Mouse (Mus musculus) hindbrain, embryonic 10.5 days (tissue): ENCODE measurements around the gene Mrpl40. TPM values are rescaled to one million over a fixed set of nuclear protein-coding genes. Genes with fewer than 3 reads are reported as not detected.
"Not testable (repeated sequence)": the region's sequence is repeated elsewhere in the genome, so short reads cannot be mapped to it uniquely, and the experiment has no call there.

Experiments used
- DNase-seq: peaks from one replicate; pipeline ENCODE4 v3.0.0-alpha.2; 2017; ENCODE audit warnings: low spot score
- H3K27ac ChIP-seq: fragments of 300-500 bp; sonication (generic); 2 replicates; pipeline ENCODE4 v1.5.1; 2016; ENCODE audit warnings: mild to moderate bottlenecking, moderate library complexity
- H3K27me3 ChIP-seq: fragments of 300-500 bp; sonication (generic); 2 replicates; pipeline ENCODE4 v1.6.1; 2016; ENCODE audit warnings: mild to moderate bottlenecking; ENCODE audit not compliant: poor library complexity, insufficient read depth, severe bottlenecking
- H3K36me3 ChIP-seq: fragments of 300-500 bp; sonication (generic); 2 replicates; pipeline ENCODE4 v1.6.1; 2016; ENCODE audit warnings: mild to moderate bottlenecking, moderate library complexity
- H3K4me1 ChIP-seq: fragments of 300-500 bp; sonication (generic); replicated peaks from 2 replicates; pipeline ENCODE4 v1.6.1; 2016; ENCODE audit warnings: mild to moderate bottlenecking
- H3K4me3 ChIP-seq: fragments of 300-500 bp; sonication (generic); 2 replicates; pipeline ENCODE4 v1.5.1; 2016; ENCODE audit warnings: mild to moderate bottlenecking, moderate library complexity
- H3K9me3 ChIP-seq: fragments of 300-500 bp; sonication (generic); 2 replicates; pipeline ENCODE4 v1.6.1; 2016; ENCODE audit warnings: mild to moderate bottlenecking, moderate library complexity
- WGBS: fragments of 180-500 bp; shearing (Covaris S2); methylation state at CpG from one replicate; pipeline ENCODE4 v1.1.7; 2016; 5-methylcytosine and 5-hydroxymethylcytosine counted together
- polyA plus RNA-seq: library from polyadenylated mRNA; unstranded; fragments of >200 nt; fragmentation: Nextera tagmentation; extraction: Ambion mirVana; gene quantifications from 2 replicates; pipeline ENCODE4 v1.2.1, GENCODE M21; 2016

Mrpl40 gene
- 125 and 127 TPM in 2 replicates for polyA plus RNA-seq

DNA sequence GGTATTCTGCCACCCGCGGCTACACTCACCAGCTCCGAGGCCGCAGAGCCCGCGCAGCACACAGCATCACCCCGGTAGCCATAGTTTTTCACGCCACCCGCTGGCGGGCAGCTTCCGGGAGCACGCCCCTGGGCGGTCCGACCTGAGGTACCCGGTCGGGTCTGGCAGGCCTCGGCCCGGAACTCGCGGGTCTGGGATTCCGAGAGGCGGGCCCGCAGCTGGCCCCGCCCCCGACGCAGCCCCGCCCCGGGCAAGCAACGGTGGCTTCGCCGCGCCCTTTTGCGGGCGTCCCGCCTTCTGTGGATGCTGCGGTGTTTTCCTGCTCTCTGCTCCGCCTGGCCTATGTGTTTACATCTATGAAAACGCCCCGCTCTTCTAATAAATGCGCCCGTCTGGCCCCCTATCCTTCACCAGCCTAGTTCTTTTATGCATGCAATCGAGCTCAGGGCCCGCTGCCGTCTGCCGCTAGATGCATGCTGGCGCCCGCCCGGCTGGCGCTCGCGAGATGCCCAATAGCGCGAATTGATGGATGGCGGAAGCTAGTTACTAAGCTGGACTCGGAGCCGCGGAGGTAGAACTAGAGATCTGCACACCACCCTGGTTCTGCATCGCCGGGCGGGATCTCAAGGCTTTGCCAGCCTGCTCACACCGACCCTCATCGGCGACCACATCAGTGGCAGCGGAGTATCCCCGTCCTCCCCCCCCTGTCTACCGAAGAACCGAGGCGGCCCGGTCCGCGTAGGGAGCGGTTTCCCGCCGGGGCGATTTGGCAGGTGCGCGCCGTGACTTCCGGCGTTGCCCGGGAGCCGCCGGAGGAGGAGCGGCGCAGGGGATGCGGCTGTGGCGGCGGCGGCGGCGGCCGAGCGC lies at the start of gene Mrpl40, which contains the start of gene Hira:
Gene Mrpl40, minus strand, starts transcription at position 421 of the 867 bp plus-strand sequence.
Gene Hira, plus strand, starts transcription at position 596 of the 867 bp plus-strand sequence.
- Histone ChIP-seq H3K9me3 (no peaks in the 10 kb centered on the region), H3K4me3 (peak within 1 kb of the TSS; percentile 93), H3K4me1 (peaks cover 21% of the 10 kb centered on the region), H3K27ac (peak within 1 kb of the TSS; percentile 97), H3K36me3 (peaks cover 62% of the 10 kb centered on the region), H3K27me3 (no peaks in the 10 kb centered on the region)
- peak; percentile 95 for DNase-seq
- WGBS: under 1% methylated on average over 93 of the region's 93 CpGs

DNA sequence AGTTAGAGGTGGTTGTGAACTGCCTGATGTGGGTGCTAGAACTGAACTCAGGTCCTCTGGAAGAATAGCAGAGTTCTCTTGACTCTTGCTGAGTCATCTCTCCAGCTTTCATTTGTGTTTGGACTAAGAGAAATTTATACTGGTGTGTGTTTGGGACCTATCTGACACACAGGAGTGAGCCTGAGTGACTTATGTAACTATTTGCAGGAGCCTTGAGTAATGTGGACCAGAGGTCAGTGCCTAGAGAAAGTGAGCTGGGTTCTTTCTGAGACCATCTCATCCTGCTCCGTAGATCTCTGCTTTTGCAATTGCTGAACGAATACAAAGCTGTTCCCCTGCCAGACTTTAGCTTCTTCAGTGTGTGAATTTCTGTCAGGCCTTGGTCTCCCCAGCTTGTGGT lies 45.1 kb upstream of the Mrpl40 start:
- 95% methylated on average over 2 of the region's 2 CpGs for WGBS
- Histone ChIP-seq H3K9me3 (no peaks in the 10 kb centered on the region), H3K27ac (no peak overlapping the region), H3K36me3 (peaks cover 98% of the 10 kb centered on the region), H3K27me3 (no peaks in the 10 kb centered on the region), H3K4me1 (no peaks in the 10 kb centered on the region), H3K4me3 (no peak overlapping the region)
- no peak for DNase-seq

DNA sequence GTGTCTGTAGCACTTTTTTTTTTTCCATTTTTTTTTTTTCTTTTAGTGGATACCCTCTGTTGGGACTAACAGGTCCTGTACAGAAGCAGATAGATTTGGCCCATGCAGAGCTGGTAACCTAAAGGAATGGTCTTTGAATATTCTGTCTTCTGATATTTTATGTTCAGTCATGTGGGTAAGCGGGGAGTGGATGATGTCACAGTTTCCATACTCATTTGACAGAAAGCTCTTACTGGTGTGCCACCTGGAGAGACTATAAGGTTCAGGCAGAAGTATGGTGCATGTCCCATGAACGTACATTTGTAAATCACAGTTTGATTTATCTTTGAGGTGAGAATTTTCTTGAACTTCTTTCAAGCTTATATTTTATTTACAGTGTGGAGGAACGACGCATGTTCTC lies 39.4 kb upstream of the Mrpl40 start:
- WGBS: 95% methylated on average over 4 of the region's 4 CpGs
- Histone ChIP-seq H3K27ac (no peak overlapping the region), H3K4me3 (no peak overlapping the region), H3K27me3 (no peaks in the 10 kb centered on the region), H3K9me3 (no peaks in the 10 kb centered on the region), H3K4me1 (no peaks in the 10 kb centered on the region), H3K36me3 (peaks cover 91% of the 10 kb centered on the region)
- no peak for DNase-seq

DNA sequence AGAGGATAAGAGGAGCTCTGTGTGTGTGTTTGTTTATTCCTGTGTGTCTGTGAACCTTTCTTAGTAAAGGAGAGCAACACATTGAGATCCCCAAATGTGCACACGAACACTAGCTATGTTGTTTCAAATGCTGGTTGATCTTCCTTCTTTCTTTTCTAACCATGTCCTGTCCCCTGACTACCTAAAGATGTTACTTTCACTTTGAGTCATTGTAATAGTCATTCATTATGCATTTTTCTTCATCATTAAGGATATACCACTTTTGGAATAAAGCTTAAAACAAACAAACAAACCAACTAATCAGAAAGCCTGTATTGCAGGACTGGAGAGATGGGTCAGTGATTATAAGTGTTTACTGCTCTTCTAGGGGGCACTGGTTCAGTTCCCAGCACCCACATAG lies 29.0 kb upstream of the Mrpl40 start:
- no peaks in the 10 kb centered on the region for H3K27me3 ChIP-seq
- H3K27ac ChIP-seq: no peak overlapping the region
- H3K9me3 ChIP-seq: no peaks in the 10 kb centered on the region
- H3K36me3 ChIP-seq: peaks cover 97% of the 10 kb centered on the region
- no peak for DNase-seq
- WGBS: 92% methylated on average over 1 of the region's 1 CpGs
- H3K4me1 ChIP-seq: no peaks in the 10 kb centered on the region
- no peak overlapping the region for H3K4me3 ChIP-seq

DNA sequence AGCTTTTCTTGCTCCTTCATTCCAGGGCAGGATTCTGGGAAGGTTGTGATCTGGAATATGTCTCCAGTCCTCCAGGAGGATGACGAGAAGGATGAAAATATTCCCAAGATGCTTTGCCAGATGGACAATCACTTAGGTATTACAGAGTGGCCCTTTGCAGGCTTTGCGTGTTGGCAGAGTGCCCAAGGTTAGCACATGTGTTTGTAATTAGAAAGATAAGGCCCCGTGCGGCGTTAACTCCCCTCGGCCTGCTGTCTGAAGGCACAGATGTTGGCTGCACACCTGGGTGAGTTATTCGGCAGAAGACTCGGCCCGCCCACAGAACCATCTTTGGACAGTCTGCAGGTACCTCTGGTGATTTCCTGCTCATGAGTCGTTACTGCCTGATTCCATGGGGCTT lies 19.8 kb upstream of the Mrpl40 start:
- H3K9me3 ChIP-seq: no peaks in the 10 kb centered on the region
- H3K27me3 ChIP-seq: no peaks in the 10 kb centered on the region
- H3K4me1 ChIP-seq: no peaks in the 10 kb centered on the region
- no peak overlapping the region for H3K27ac ChIP-seq
- peaks cover 68% of the 10 kb centered on the region for H3K36me3 ChIP-seq
- WGBS: 89% methylated on average over 10 of the region's 10 CpGs
- H3K4me3 ChIP-seq: no peak overlapping the region
- DNase-seq: no peak

DNA sequence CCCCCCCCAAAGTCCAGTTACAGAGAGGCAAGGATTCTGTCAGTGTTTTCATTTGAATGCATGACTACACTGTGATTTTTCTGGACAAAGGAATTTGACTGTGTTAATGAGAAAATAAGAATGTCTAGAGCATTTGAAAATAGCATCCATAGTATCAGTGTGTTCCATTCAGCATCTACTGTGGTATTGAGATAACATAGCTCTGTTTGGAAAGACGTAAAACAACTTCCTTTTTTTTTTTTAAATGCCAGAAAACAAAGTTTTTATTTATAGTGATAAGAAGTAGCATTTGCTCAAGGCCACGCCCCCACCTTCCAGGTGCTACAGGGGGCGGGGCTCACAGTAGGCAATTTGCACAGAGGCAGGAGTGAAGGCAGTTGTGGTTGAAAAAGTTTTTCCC lies 18.6 kb upstream of the Mrpl40 start:
- Histone ChIP-seq H3K9me3 (no peaks in the 10 kb centered on the region), H3K27ac (no peak overlapping the region), H3K36me3 (peaks cover 57% of the 10 kb centered on the region)

DNA sequence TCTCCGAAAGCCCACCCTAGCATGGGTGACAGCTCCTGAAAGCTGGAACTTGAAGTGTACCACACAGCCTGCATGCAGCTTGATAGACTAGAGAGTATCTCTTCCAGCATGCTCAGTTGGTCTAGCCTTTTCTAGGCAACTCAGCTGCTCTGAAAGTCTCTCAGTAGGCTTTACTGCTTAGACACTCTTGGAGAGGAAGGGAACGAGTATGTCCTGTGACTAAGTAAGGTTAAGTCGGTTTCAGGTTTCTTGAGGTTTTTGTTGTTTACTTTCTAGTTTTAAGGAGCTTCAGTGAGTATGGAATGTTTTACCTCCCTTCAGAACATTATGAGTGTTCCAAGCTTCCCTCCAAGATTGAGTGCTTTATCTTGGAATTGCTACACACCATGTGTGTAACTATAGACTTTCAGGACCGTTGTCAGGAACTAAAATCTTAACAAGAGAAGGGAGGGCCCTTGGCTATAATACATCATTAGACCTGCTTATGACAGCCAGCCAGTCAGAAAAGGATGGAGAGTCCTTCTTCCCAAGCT lies 17.2 kb upstream of the Mrpl40 start:
- no peaks in the 10 kb centered on the region for H3K27me3 ChIP-seq
- 91% methylated on average over 4 of the region's 4 CpGs for WGBS
- H3K36me3 ChIP-seq: peaks cover 43% of the 10 kb centered on the region
- H3K27ac ChIP-seq: no peak overlapping the region
- no peaks in the 10 kb centered on the region for H3K4me1 ChIP-seq
- H3K9me3 ChIP-seq: no peaks in the 10 kb centered on the region
- no peak overlapping the region for H3K4me3 ChIP-seq
- no peak for DNase-seq

More for the DNA sequence above, 18.6 kb upstream of the Mrpl40 start:
- Histone ChIP-seq H3K4me3 (no peak overlapping the region), H3K4me1 (no peaks in the 10 kb centered on the region), H3K27me3 (no peaks in the 10 kb centered on the region)
- DNase-seq: no peak
- WGBS: 85% methylated on average over 3 of the region's 3 CpGs

DNA sequence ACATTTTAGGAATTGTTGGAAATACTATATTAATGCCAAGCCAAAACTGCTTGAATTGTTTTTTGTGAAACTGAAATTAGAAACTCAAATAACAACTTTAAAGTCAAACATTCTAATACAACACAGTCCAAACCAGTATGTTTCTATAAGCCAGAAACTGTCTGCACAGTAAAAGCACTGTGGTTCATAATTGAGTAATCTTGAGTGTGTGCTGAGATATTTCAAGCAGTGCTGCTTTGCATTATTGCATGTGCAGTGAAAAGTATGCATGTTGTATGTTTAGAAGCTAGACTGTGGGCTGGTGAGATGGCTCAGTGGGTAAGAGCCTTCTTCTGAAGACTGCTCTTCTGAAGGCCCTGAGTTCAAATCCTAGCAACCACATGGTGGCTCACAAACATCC lies 7.4 kb upstream of the Mrpl40 start:
- DNase-seq: no peak
- Histone ChIP-seq H3K27ac (no peak overlapping the region), H3K27me3 (no peaks in the 10 kb centered on the region), H3K4me1 (0 out of 2 replicates have a peak, but pooled peaks cover 9% of the 10 kb centered on the region), H3K36me3 (peaks cover 73% of the 10 kb centered on the region), H3K4me3 (no peak overlapping the region), H3K9me3 (0 out of 2 replicates have a peak, but pooled peaks cover 5% of the 10 kb centered on the region)

DNA sequence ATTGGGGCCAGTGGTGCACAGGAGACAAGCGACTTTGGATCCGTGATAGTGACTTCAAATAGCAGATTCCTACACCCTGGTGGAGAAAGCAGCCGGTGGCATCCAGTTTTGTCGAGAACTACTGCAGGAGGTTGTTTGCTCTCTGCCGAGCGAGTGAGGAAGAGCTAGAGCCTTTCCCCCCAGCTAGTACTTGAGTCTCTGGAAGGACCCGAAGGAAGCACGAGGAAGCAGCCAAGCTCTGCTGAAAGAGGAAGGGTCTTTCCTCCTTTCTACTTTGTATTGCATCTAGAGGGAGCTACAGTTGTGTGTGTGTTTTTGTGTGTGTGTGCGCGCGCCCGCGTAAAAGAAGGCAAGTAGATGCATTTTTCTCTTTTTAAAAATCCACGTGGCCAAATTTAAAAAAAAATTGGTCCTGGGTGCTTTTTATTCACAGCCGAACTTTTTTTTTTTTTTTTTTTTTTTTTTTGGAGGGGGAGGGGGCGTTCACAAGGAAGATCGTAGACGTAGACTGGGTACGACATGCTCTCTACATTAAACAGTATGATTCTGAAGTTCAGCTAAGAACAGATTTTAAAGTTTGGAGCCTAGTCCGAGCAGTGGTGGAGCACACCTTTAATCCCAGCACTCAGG lies 1.5 kb upstream of the Mrpl40 start:
- peak overlapping the region; percentile 97 for H3K27ac ChIP-seq
- no peaks in the 10 kb centered on the region for H3K27me3 ChIP-seq
- peaks cover 62% of the 10 kb centered on the region for H3K36me3 ChIP-seq
- H3K4me1 ChIP-seq: peaks cover 21% of the 10 kb centered on the region
- 31% methylated on average over 20 of the region's 20 CpGs for WGBS
- DNase-seq: no peak
- H3K9me3 ChIP-seq: 0 out of 2 replicates have a peak, but pooled peaks cover 5% of the 10 kb centered on the region
- H3K4me3 ChIP-seq: peak overlapping the region; percentile 93

DNA sequence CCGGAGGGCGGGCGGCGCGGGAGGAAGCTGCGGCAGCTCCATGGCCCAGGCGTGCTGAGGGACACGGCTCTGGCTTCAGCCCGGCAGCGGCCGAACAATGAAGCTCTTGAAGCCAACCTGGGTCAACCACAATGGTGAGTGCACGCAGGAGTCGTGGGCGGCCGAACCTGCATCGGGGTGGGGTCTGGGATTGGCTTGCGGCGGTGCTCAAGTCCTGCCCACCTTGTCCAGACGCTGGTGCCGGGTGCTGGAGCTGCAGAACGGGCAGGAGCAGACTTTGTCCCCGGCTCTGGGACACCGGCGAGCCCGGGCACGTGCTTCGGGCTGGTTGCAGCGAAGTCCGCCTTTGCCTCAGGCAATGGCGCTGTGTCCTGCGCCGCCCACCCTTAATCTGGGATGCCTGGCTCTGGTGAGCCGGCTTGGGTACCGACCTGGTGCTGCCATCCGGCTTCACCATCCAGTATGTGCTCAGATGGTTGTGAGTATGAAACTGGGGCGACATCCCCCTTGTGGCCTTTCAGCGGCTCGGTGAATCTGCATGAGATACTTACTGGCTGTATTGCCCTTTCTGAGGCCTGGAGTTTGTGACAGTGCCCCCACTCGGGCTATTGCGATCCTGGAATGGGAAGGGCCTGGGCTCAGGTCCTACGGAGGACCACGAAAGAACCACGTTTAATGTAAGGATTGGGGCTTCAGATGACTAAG lies 876 bp upstream of the Mrpl40 start:
- peak overlapping the region; percentile 93 for H3K4me3 ChIP-seq
- peak; percentile 80 for DNase-seq
- peaks cover 21% of the 10 kb centered on the region for H3K4me1 ChIP-seq
- H3K27me3 ChIP-seq: no peaks in the 10 kb centered on the region
- peak overlapping the region; percentile 97 for H3K27ac ChIP-seq
- under 1% methylated on average over 43 of the region's 43 CpGs for WGBS
- peaks cover 62% of the 10 kb centered on the region for H3K36me3 ChIP-seq
- H3K9me3 ChIP-seq: 0 out of 2 replicates have a peak, but pooled peaks cover under 1% of the 10 kb centered on the region

DNA sequence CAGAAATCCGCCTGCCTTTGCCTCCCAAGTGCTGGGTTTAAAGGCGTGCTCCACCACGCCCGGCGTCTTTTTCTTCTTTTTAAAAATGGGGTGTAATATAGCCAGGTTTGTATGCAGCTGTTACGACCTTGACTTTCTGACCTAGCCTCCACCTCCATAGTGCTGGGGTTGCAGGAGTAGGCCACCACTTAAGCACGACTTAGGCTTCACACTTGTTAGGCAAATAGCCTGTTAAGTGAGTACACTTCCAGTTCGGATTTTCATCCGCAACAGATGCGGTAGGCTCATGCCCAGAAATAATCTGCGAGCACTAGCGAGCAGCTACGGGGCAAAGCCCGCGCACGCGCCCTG lies 596 bp downstream of the Mrpl40 start:
- H3K4me1 ChIP-seq: peaks cover 21% of the 10 kb centered on the region
- peak overlapping the region; percentile 97 for H3K27ac ChIP-seq
- H3K9me3 ChIP-seq: no peaks in the 10 kb centered on the region
- DNase-seq: no peak
- peaks cover 62% of the 10 kb centered on the region for H3K36me3 ChIP-seq
- WGBS: 1% methylated on average over 17 of the region's 17 CpGs
- no peaks in the 10 kb centered on the region for H3K27me3 ChIP-seq
- H3K4me3 ChIP-seq: peak overlapping the region; percentile 93

DNA sequence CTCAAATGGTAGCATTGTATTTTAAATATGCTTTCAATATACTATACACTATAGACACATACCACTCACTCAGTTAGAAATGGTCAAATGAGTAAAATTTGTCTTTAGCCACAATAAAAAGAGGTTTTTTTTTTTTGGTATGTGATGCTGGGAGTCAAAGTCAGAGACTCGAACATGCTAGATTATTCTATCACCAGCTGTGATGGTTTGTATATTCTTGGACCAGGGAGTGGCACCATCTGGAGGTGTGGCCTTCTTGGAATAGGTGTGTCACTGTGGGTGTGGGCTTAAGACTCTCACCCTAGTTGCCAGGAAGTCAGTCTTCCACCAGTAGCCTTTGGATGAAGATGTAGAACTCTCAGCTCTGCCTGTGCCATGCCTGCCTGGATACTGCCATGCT lies 6.2 kb downstream of the Mrpl40 start:
- not testable (repeated sequence) for H3K27me3 ChIP-seq, H3K27ac ChIP-seq, H3K4me1 ChIP-seq, H3K9me3 ChIP-seq, H3K4me3 ChIP-seq, DNase-seq
- H3K36me3 ChIP-seq: peaks cover 59% of the 10 kb centered on the region
- 86% methylated on average over 1 of the region's 1 CpGs for WGBS
